Mouse (Mus musculus): ENCODE data around the gene Frs3.

Gene Frs3

GRCm38 (mm10) chr17:47689894-47690293 is 1.1 kb downstream of the Frs3 start:
- in situ Hi-C loops (cut with MboI, MseI): loop anchor here (5.0 kb wide), 2 partner anchors 78 to 178 kb away; partner anchors contain the start of genes Bysl, Gm20517 and Med20

DNA sequence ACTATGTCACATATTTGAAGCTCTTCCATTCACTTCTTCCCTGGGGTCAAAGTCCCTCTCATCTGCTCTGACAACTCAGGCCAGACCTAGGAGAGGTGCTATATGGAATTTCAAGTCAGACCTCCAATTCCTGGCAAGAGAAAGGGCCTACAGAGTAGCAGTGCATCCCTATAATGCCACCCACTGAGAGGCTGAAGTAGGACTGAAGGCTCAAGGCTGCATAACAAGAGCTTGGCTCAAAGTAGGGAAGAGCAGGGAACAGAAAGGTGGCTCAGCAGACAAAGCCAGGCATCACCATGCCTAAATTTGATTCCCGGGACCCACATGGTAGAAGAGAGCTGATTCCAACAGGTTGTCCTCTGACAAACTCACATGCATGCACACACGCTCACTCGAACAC is 2.8 kb downstream of the Frs3 start:
- in situ Hi-C loops (cut with MboI, MseI): loop anchor here (5.0 kb wide), 2 partner anchors 79 to 179 kb away; partner anchors contain the start of genes Bysl, Gm20517 and Med20

DNA sequence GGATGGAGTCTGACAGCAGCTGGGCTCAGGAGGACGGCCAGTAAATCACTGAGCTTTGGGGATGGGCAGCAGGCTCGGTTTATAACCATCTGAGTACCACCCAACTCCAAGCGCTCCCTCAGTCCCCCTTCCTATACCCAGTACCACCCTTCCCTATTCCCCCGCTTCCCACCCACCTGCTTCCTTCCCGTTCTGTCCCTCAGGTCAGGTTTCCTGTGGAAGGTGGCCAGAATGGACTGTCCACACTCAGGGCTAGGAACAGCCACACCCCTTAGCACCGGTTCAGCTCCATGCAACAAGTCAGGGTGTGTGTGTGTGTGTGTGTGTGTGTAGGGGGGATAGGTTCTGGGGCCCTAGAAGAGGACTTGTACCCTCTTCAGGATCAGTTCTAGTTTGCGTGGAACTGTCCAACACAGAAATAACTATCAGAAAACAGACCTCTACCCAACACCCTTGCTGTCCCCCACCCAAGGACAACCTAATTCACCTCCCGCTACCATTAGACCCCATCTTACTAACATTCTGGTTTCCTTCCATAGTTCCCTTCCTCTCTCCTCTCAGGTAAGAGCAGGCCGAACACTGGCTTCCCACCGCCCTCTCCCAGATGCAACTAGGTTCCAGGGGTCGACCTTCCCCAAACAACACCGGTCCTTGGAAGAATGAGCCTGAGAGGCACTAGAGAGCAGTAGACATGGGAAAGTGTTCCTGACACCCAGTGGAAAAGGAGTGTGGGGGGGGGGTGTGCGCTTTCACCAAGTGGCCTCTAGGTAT is 5.0 kb downstream of the Frs3 start:
- in situ Hi-C loops (cut with MboI, MseI): loop anchor here (5.0 kb wide), 2 partner anchors 82 to 182 kb away; partner anchors contain the start of genes Bysl, Gm20517 and Med20

DNA sequence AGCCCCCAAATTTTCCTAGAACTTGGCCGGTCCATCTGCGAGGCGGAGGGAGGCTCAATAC is 5.4 kb downstream of the Frs3 start, which contains the start of gene Gm21981:
Gm21981 (minus strand) TSS at position 14 of the 61 bp plus-strand sequence.
- in situ Hi-C loops (cut with MboI, MseI): loop anchor here (5.0 kb wide), 2 partner anchors 82 to 182 kb away; partner anchors contain the start of genes Bysl, Gm20517 and Med20

DNA sequence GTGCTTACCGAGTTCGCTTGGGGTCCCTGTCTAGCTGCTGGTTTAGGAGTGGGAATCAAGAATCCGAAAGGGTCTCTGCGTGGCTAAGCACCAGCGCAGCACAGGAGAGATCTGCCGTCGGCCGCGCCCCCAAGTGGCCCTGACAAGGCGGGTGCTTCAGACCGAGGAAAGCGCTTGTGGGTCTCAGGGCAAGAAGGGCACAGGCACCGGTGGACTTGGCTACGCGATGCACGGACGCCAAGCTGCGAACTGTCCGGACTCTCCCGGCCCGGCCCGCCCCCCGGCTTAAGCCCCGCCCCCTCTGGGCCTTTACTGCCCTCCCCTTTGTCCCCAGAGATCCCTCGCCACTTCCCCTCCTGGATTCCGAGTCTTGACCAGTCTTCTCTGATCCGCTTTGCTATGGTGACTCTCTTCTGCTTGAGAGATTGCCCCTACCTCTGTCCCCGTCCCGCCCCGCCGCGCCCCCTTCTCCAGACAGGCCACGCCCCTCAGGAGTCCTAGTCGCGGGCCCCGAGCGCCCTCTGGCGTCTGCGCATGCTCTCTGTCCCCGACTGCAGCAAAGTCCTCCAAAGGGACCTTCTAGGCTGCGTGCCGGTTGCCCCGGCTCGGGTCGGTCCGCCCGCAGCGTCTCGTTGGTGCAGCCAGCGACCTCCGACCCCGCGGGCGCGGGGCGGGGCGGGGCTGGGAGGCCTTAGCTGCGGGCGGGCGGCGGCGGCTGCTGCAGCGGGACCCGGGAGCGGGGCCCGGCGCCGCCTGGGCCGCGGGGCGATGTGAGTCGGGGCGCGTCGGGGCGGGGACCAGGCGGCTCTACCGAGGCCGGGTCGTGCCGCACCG is 5.9 kb downstream of the Frs3 start, which contains the start of gene Prickle4:
Prickle4 (minus strand) TSS at position 234 of the 834 bp plus-strand sequence.
- in situ Hi-C loops (cut with MboI, MseI): loop anchor here (5.0 kb wide), 2 partner anchors 82 to 182 kb away; partner anchors contain the start of genes Bysl, Gm20517 and Med20

DNA sequence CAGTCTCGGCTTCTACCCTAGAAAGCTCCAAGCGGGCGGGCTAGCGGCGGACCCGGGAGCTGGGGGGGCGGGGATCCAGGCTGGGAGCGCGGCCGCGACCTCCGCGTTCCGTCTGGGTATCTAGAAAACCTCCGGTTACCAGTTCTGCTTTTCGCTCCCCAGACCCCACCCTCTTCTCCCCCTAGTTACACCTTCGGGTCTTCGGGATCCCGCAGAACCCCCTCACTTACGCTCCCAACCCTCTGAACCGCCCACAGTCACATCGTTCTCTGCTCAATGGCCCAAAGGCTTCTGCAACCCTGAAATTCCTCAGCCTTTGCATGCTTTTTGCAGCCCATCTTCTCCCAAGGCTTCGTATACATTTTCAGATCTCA is 6.5 kb downstream of the Frs3 start:
- in situ Hi-C loops (cut with MboI, MseI): no loop called here

- in situ Hi-C loops (cut with MboI, MseI): no loop called here
Measured at GRCm38 (mm10) chr17:47698156-47698555, 9.3 kb downstream of the Frs3 start.

GRCm38 (mm10) chr17:47699055-47699454 is 10.2 kb downstream of the Frs3 start:
- in situ Hi-C loops (cut with MboI, MseI): no loop called here

DNA sequence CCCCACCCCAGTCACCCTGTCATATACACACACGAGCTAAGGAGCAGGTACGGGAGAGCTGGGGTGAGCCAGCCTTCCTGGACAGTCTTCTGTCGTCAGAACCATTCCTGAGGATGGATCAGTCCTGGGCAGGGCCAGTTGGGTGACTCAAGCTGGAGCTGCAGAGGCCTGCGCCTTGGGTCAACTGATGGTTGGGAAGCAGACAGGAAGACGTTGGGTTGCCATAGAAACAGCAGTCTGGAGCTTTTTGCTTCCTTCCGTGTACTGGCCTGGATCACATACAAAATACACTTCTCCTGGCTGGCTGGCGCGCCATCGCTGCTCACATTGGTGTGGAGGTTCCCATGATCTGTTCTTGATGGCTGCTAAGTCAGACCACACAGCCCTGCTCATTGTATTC is 13.0 kb downstream of the Frs3 start:
- in situ Hi-C loops (cut with MboI, MseI): no loop called here

DNA sequence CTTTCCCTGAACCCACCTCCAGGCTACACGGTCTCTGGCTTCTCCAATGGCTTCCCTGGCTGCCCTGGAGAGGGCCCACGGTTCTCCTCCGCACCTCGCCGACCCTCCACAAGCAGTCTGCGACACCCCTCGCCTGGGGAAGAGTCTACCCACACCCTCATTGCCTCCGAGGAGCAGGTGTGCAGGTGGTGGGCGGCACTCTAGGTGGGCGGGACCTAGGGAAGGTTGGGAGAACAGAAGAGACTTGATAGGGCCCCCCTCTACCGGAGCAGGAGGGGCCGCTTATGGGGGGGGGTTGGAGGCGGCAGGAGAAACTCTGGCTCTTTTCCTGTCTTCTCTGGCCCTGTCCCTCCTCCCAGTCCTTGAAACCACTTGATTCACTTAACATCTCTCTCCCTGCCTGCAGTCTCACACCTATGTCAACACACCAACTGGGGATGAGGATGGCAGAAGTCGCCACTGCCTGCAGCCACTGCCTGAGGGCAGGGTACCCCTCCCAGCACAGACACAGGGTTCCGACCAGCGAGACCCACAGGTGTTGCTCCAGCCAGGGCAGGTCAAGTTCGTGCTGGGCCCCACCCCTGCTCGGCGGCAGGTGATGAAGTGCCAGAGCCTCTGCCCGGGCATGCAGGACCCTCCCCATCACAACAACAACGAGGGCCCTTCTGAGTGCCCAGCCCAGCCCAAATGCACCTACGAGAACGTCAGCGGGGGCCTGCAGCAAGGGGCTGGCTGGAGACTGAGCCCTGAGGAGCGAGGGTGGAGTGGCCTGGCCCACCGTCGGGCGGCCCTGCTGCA is 13.9 kb downstream of the Frs3 start:
- in situ Hi-C loops (cut with MboI, MseI): no loop called here

DNA sequence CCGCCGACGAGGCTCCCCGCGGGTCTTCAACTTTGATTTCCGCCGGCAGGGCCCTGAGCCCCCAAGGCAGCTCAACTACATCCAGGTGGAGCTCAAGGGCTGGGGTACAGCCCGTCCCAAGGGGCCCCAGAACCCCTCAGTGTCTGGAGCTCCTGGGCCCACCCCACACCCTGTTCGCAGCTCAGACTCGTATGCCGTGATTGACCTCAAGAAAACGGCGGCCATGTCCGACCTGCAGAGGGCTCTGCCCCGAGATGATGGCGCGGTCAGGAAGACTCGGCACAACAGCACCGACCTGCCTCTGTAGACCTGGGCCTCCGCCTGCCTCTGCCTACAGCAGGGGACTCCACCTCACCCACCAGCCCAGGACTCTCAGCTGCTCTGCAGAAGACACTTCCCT is 14.7 kb downstream of the Frs3 start:
- in situ Hi-C loops (cut with MboI, MseI): no loop called here

- in situ Hi-C loops (cut with MboI, MseI): no loop called here
Measured at GRCm38 (mm10) chr17:47704692-47705091, 15.9 kb downstream of the Frs3 start.

DNA sequence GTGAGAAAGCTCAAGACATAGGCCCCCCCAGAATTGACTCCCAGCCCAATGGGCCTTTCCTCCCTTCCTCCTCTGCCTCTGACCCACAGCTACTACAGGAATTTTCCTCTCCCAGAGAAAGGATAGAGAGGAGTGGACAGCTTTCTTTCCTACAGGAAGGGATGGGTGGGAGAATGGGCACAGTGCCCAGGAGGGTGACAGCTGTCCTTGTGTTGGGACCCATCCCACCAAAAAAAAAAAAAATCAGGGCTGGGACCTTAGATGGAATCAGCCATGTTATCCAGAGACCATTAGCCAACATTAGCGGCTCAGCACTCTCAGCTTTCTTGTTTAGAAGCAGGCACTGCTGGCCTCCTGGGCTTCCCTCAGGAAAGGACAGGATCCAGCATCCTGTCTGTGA is 17.4 kb downstream of the Frs3 start:
- in situ Hi-C loops (cut with MboI, MseI): no loop called here

- in situ Hi-C loops (cut with MboI, MseI): no loop called here
Measured at GRCm38 (mm10) chr17:47707961-47708360, 19.1 kb downstream of the Frs3 start.

- in situ Hi-C loops (cut with MboI, MseI): no loop called here
Measured at GRCm38 (mm10) chr17:47708972-47709371, 20.1 kb downstream of the Frs3 start.

DNA sequence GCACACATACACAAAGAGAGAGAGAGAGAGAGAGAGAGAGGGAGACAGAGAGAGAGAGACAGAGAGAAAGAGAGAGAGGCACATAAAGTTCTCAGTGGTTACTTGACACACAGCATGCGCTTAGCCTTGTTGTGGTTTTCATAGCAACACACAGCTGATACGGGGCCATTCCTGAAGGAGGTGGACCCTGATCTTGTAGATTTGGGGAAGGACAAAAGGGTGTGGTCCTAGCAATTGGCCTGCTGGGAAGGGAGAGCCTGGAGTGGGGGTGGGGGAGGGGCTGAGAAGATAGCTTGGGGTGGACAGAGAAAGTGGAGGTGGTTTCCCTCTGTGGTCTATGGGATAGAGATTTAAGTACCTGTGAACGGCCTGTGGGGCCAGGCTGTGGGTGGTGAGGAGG is 21.2 kb downstream of the Frs3 start:
- in situ Hi-C loops (cut with MboI, MseI): no loop called here

DNA sequence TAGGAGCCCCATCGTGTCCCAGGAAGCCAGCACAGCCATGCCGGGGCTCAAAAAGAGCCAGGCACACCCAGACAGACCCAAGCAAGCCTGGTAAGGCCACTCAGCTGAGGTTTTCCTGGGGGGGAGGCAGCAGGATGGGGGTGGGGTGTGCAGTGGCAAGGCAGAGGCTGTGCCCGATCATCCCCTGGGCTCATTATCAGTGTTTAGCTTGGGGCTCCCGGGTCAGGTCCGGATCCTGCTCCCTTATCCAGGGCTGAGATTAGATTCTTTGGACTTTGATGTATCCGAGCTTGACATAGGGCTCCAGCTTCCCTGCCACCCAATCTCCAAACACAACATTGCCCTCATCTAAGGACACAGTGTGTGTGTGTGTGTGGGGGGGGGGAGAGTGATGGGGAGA is 23.1 kb downstream of the Frs3 start:
- in situ Hi-C loops (cut with MboI, MseI): no loop called here

GRCm38 (mm10) chr17:47712889-47713571 is 24.2 kb downstream of the Frs3 start:
- in situ Hi-C loops (cut with MboI, MseI): no loop called here

GRCm38 (mm10) chr17:47715037-47715436 is 26.2 kb downstream of the Frs3 start:
- in situ Hi-C loops (cut with MboI, MseI): no loop called here

- in situ Hi-C loops (cut with MboI, MseI): no loop called here
Measured at GRCm38 (mm10) chr17:47721183-47721582, 32.4 kb downstream of the Frs3 start.

DNA sequence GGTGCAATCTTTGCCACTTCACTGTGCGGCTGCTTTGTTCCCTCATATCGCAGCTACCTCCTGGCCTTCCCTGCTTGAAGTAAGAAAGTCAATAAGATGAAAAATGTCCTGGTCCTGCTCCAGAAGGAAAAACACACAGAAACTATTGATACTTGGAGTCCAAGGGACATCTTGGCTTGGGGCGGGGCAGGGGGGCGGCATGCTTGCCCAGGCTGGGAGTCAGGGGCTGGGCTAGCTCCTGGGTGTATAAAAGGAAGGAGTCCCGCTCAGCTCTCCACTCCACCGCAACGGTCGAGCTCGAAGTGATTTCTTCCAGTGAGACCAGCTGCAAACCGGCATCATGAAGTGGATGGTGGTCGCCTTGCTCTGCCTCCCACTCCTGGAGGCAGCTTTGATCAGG is 37.7 kb downstream of the Frs3 start, which contains the start of gene Pgc:
Pgc (plus strand) TSS at position 277 of the 400 bp plus-strand sequence.
- in situ Hi-C loops (cut with MboI, MseI): no loop called here

Measured in T-helper 2 cell (primary cell).